Mouse (Mus musculus) small intestine, adult 2 months (tissue): ENCODE data around the gene Acot7. TPM values are rescaled to one million over a fixed set of nuclear protein-coding genes. Genes with fewer than 3 reads are reported as not detected.

Experiments used
- H3K27ac ChIP-seq: fragments of 200-500 bp; 2 replicates; pipeline ENCODE4 v1.5.1; 2012; ENCODE audit warnings: low read depth, low read length, control low read depth, inconsistent platforms; ENCODE audit not compliant: insufficient read depth
- H3K27me3 ChIP-seq: fragments of 200-500 bp; 2 replicates; pipeline ENCODE4 v1.6.1; 2012; ENCODE audit warnings: mild to moderate bottlenecking, moderate library complexity, low read length, inconsistent platforms; ENCODE audit not compliant: control insufficient read depth, insufficient read depth
- H3K36me3 ChIP-seq: fragments of 200-500 bp; 2 replicates; pipeline ENCODE4 v1.6.1; 2012; ENCODE audit warnings: mild to moderate bottlenecking, low read length, control low read depth, inconsistent platforms; ENCODE audit not compliant: control insufficient read depth, insufficient read depth
- H3K4me1 ChIP-seq: fragments of 200-500 bp; 2 replicates; pipeline ENCODE4 v1.6.1; 2012; ENCODE audit warnings: low read length, inconsistent platforms, mixed read lengths; ENCODE audit not compliant: control insufficient read depth, insufficient read depth, insufficient read length
- H3K4me3 ChIP-seq: fragments of 200-500 bp; 2 replicates; pipeline ENCODE4 v1.5.1; 2012; ENCODE audit warnings: low read depth, mild to moderate bottlenecking, control low read depth, inconsistent platforms, low read length, moderate library complexity
- CTCF ChIP-seq: fragments of 200-500 bp; IDR thresholded peaks from 2 replicates; pipeline ENCODE4 v1.5.1; 2012; ENCODE audit warnings: low read depth, mild to moderate bottlenecking, control low read depth, inconsistent platforms, low read length, moderate library complexity, mixed read lengths; ENCODE audit not compliant: insufficient replicate concordance, insufficient read length; ENCODE audit errors: extremely low read depth
- POLR2A ChIP-seq: fragments of 200-500 bp; IDR thresholded peaks from 2 replicates; pipeline ENCODE4 v1.6.1; 2012; ENCODE audit warnings: low read depth, mild to moderate bottlenecking, control low read depth, inconsistent platforms, low read length, moderate library complexity
- WGBS: fragments of 180-500 bp; shearing (Covaris S2); methylation state at CpG from one replicate; pipeline ENCODE4 v1.1.7; 2018; 5-methylcytosine and 5-hydroxymethylcytosine counted together
- polyA plus RNA-seq: library from polyadenylated mRNA; depleted of rRNA; stranded (reverse); fragments of >200 nt; gene quantifications from 2 replicates; pipeline ENCODE4 v1.2.3, GENCODE M21; 2012; rRNA removed

The Acot7 gene
- polyA plus RNA-seq, 1 experiment, result 33.4 TPM

- TF ChIP-seq CTCF (no peak), POLR2A (no peak)
- no peak overlapping the region for H3K4me3 ChIP-seq
- 3% methylated on average over 43 of the region's 43 CpGs for WGBS
- H3K36me3 ChIP-seq, result no peaks in the 10 kb centered on the region
- H3K27ac ChIP-seq, result no peak overlapping the region
- H3K27me3 ChIP-seq, result peaks cover 44% of the 10 kb centered on the region
- peaks cover 14% of the 10 kb centered on the region for H3K4me1 ChIP-seq
Observed at GRCm38 (mm10) chr4:152315498-152316213, 137.7 kb downstream of the Acot7 start.

DNA sequence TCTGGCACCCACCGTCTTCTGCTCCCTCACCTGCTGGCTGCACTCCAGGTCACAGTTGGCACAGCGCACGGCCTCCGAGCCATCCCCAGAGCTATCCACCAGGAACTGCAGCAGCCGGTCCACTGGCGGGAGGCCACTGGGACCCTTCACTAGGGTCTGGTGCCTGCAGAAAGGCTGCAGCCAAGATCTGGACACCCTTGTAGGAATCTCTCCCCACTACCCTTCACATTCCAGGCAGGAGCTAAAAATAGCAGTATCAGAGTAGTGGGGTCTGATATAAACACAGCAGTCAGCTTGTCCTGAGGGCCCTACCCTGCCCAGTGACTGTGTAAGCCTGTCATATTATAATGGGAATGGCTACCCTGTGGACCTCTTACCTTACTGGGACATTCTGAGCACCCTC, 139.7 kb downstream of the Acot7 start:
- H3K27ac ChIP-seq, result no peak overlapping the region
- peaks cover 40% of the 10 kb centered on the region for H3K27me3 ChIP-seq
- no peak overlapping the region for H3K4me3 ChIP-seq
- TF ChIP-seq CTCF, result no peak
- no peak for TF ChIP-seq POLR2A
- peaks cover 8% of the 10 kb centered on the region for H3K4me1 ChIP-seq
- 64% methylated on average over 6 of the region's 6 CpGs for WGBS
- no peaks in the 10 kb centered on the region for H3K36me3 ChIP-seq

- WGBS, result 7% methylated on average over 26 of the region's 26 CpGs
- H3K4me3 ChIP-seq, result peak within 1 kb of the TSS; percentile 43
- peaks cover 30% of the 10 kb centered on the region for H3K27me3 ChIP-seq
- H3K36me3 ChIP-seq, result no peaks in the 10 kb centered on the region
- 0 out of 2 replicates have a peak, but pooled peaks cover 2% of the 10 kb centered on the region for H3K4me1 ChIP-seq
- H3K27ac ChIP-seq, result no peak within 1 kb of the TSS
- no peak for TF ChIP-seq POLR2A
- peak; percentile 55; the same call in 1 of the 2 replicates for TF ChIP-seq CTCF
Observed at GRCm38 (mm10) chr4:152318517-152319234, 140.7 kb downstream of the Acot7 start, which contains the start of gene Rnf207. Gene Rnf207, minus strand, starts transcription at chr4:152318993.

Other genes starting within 250 kb of the Acot7 start
- 28.1 and 32.0 TPM in 2 replicates for gene Dnajc11, start 244.4 kb upstream of the Acot7 start, polyA plus RNA-seq
- gene Thap3, start 189.1 kb upstream of the Acot7 start, polyA plus RNA-seq, result 13.0 and 24.2 TPM in 2 replicates
- 4.0 and 7.5 TPM in 2 replicates for gene Phf13, start 181.9 kb upstream of the Acot7 start, polyA plus RNA-seq
- gene Klhl21, start 169.3 kb upstream of the Acot7 start, polyA plus RNA-seq, result 18.6 and 19.8 TPM in 2 replicates
- 12.5 and 13.6 TPM in 2 replicates for gene Zbtb48, start 150.5 kb upstream of the Acot7 start, polyA plus RNA-seq
- 0.05 TPM in 1 of 2 replicates, not detected in the other for gene Tas1r1, start 139.6 kb upstream of the Acot7 start, polyA plus RNA-seq
- gene Nol9, start 138.8 kb upstream of the Acot7 start, polyA plus RNA-seq, result 9.7 and 14.3 TPM in 2 replicates
- gene Plekhg5, start 105.6 kb upstream of the Acot7 start, polyA plus RNA-seq, result 7.0 and 15.7 TPM in 2 replicates
- 1.9 and 3.8 TPM in 2 replicates for gene Tnfrsf25, start 62.2 kb upstream of the Acot7 start, polyA plus RNA-seq
- gene Espn, start 25.8 kb upstream of the Acot7 start, polyA plus RNA-seq, result 124 and 572 TPM in 2 replicates
- 8.3 and 51.7 TPM in 2 replicates for gene Hes2, start 19.3 kb upstream of the Acot7 start, polyA plus RNA-seq
- 9.4 and 11.6 TPM in 2 replicates for gene Gpr153, start 96.1 kb downstream of the Acot7 start, polyA plus RNA-seq
- not detected in 2 replicates for gene Hes3, start 113.5 kb downstream of the Acot7 start, polyA plus RNA-seq
- 16.5 and 26.5 TPM in 2 replicates for gene Icmt, start 119.1 kb downstream of the Acot7 start, polyA plus RNA-seq
- gene Rnf207, start 140.9 kb downstream of the Acot7 start, polyA plus RNA-seq, result 2.1 and 3.7 TPM in 2 replicates
- gene Rpl22, start 147.6 kb downstream of the Acot7 start, polyA plus RNA-seq, result 5.0 and 8.7 TPM in 2 replicates
- 0.34 and 0.67 TPM in 2 replicates for gene Chd5, start 160.5 kb downstream of the Acot7 start, polyA plus RNA-seq